Mouse (Mus musculus): ENCODE results near the gene Nos1ap.

Nos1ap gene

DNA sequence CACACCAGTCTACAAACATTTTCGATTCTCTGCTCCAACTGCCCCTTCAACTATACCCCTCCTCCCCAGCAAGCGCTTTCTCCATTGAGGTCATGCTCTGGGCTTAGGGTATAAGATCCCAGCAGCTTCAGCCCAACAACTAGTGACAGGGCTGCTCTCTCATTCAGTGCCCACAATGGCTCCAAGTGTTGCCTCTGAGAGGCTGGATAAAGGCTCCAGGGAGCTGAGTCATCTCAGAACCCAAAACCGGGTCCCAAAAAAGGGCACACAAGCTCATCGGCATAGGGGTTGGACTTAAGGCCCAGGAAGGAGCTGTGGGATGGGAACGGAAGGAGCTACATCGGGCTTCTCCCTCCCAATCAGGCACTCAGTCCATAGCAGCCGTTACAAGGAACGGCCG lies 288.0 kb downstream of the Nos1ap start:
- DNase-seq (ENCODE audit: low read depth, low spot score), result no peak

DNA sequence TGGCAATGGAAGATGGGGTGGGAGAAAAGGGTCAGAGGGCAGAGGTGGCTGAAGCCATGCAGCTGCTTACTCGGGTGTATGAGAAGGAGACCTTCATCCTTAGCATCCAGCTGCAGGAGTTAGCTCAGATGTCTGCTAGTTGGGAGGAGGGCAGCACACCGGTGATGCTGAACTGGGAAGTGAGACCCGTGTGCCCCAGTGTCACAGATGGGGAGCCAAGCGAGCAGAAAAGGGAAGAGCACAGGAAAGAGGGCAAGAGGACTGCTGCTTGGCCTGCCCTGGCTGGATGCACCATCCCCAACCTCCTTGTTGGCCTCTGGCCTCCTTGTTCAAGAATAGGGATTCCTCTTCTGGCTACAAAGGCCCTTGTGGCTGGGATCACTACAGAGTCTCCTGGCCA lies 290.2 kb downstream of the Nos1ap start:
- no peak for DNase-seq (ENCODE audit: low read depth, low spot score)

DNA sequence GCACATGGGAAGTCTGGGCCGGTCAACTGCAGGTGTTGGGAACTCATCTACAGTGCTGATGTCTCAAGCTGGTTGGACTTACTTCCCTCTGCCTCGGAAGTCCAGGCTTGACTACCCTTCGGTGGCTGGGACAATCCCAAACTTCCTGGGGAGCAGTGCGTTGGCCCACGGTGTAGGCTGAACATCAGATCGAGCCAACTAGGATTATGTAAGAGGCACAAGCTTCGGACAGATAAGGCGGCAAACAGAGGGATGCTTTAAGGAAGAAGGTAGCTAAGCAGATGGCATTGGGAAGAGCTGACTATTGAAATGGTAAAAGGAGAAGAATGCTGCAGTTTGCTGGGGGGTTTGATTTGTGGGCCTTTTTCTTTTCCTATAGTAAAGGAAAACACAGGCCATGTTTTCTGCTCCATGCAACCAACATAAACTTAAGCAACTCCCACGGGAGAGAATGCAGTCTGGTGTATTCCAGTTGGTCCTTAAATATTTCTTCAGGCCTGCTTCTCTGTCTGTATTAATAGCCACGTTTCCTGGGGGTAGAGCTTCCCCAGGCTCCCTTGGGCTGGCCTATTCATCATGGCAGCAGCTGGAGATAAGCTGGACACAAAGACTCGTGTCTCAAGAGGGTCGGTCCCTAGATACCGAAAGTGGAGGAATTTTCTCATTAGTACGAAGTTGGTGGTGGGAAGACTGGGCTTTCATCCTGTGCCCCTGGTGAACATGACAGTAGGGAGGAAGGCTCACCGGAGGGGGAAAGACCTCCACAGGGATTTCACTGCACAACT lies 294.7 kb downstream of the Nos1ap start:
- DNase-seq (ENCODE audit: low read depth, low spot score), result no peak

DNA sequence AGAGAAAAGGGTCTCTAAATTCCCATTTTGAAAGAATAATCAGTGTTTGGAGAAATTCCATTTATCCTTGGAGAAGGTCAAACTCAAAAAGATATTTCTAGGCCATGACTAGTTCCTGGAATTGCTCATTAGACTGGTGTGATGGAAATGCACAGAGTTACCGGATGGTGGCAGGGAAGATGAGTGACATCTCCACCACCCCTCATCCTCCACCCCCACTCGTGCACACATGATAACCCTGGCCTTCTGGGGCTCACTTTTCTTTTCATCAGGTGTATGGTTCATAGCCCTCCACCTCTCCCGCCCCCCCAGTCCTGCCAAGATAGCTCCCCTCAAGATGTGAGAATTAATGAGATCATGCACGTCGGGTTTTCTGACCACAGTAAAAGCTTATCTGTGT lies 296.4 kb downstream of the Nos1ap start:
- no peak for DNase-seq (ENCODE audit: low read depth, low spot score)

DNA sequence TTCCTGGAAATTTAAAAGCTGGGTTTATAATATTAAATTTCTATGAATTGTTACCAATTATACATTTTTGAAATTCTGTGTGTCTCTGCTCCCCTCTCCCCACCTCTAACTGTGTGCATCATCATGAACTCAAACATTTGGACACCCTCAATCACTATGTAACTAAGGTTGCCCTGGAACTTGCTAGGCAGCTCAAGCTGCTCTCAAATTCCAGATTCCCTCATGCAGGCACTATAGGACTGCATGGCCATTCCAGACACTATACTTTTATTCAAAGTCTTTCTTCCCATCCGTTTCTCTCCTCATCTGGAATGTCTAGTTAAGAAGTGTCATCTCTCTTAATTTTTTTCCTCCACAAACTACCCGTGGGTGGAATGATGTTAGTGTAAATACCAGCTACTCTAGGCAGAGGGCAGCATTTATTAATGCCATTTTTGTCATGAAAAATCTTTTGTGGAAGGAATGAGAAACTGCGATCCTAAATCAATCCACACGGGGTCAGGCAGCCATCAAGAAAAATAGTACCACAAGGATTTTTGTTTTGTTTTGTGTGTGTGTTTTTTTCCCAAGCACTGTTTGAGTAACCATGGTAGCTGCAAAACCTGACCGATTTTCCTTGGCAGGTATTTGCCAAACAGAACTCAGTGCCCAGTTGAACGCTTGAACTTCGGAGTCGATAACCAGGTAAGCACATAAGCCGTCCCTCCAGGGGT lies 297.3 kb downstream of the Nos1ap start:
- no peak for DNase-seq (ENCODE audit: low read depth, low spot score)

DNA sequence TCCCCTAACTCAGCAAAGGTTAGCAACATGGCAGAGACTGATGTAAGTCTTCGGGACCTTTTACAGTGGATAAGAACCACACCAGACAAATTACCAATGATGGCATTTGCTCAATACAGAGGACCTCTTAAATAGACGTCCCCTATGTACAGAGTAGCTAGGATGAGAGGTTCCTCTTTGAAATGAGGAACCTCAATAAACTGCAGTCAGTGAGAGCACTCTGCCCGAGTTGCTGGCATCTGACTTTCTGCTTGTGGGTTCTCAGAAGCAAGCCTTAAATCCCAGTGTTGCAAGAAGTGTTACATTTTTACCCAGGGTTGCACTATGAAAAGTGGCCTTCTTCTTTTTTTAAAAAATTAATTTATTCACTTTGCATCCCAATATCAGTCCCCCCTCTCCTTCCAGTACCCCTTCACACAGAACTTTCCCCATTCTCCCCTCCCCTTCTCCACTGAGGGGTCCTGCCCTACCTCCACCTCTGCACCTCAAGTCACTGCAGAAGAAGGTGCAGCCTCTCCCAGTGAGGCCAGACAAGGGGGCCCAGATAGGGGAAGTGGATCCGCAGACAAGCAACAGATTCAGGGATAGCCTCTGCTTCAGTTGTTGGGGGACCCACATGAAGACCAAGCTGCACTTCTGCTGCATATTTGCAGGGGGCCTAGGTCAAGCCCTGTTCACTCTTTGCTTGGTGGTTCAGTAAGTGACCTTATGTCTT lies 307.1 kb downstream of the Nos1ap start:
- DNase-seq (ENCODE audit: low read depth, low spot score), result no peak

DNA sequence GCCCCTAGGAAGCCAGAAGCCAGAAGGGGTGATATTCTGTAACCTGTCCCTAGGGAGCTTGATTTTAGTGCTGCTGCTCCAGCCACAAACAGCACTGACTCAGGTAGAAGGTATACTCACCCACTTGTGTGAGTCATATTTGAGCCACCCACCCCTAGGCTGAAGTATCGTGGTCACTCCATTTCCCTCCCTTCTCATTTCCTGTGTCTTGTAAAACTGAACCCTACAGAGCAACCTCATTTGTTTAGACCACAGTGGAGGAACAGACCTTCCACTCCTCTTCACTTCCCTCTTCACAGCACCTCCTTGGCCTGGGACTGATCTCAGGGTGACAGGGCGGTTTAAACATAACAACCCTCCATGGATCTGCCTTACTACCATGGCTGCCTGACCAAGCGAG lies 312.6 kb downstream of the Nos1ap start, which contains the start of gene Sh2d1b1:
Gene Sh2d1b1 (plus strand): TSS at position 305 of the 400 bp plus-strand sequence.
- no peak for DNase-seq (ENCODE audit: low read depth, low spot score)

DNA sequence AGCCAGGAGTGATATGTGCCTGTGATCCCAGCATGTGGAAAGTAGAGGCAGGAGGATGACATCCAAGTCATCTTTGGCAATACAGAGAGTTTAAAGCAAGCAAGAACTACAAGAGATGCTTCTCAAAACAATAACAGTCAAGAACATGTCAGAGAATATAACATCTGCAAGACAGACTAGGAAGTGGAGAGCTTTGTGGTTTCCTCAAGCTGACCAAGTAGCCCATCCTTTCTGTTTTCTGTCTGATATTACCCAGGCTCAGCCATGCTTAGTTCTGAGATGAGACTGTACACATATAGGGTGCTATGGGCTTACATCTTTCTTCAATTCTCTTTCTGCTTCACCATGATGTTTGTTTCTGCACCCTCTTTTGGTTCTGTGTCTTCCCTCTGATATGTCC lies 316.4 kb downstream of the Nos1ap start:
- DNase-seq (ENCODE audit: low read depth, low spot score), result no peak

DNA sequence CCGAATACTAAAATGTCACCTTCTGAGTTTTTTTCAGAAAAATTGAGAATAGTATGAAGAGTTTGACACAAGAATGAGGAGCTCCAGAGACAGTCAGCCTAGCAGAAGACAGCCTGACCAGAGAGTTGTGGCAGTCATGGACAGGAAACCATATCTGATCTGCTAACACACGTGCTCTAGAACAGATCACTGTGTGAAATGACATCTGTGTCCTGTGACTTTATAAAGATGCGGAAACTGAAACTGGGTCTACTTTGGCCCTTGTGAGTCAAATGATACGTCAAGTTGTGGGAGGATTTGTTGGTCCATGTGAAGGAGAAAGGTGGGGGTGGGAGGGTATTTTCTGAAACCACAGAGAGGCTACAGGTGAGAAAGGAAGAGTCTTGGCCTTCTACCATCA lies 319.0 kb downstream of the Nos1ap start:
- DNase-seq (ENCODE audit: low read depth, low spot score), result no peak

DNA sequence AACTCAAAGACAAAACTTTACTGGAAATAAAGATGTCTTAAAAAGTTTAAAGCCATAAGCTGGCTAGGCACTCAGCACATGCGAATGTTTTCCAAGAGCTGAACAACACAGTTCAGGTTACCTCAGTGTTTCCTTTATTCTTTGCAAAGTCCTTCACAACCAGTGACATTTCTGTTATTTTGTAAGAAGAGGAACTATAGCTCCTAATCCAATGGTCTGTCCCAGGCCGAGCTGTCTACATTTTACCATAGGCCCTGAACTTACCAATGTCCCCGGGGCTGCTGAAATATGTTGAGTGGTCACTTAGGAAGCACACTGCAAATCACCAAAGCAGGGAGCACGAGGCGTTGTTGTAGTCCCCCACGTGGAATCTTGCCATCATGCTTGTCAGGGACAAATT lies 319.4 kb downstream of the Nos1ap start:
- no peak for DNase-seq (ENCODE audit: low read depth, low spot score)

DNA sequence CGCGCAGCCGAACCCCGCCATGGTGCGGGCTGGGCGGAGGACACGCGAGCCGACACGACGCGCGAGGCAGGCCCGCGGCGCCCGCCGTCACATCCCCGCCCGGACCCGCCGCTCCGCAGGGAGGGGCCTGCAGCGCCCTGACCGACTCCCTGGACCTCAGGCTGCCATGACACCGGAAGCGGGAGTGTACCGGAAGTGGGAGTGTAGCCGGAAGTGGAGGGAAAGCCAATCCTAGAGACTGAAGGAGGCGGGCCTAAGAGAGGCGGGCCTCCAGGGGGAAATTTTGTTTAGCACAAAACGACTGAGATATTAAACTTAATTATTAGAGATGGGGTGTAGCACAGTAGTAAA lies 334.1 kb downstream of the Nos1ap start:
- peak; percentile 71 for DNase-seq (ENCODE audit: low read depth, low spot score)

DNA sequence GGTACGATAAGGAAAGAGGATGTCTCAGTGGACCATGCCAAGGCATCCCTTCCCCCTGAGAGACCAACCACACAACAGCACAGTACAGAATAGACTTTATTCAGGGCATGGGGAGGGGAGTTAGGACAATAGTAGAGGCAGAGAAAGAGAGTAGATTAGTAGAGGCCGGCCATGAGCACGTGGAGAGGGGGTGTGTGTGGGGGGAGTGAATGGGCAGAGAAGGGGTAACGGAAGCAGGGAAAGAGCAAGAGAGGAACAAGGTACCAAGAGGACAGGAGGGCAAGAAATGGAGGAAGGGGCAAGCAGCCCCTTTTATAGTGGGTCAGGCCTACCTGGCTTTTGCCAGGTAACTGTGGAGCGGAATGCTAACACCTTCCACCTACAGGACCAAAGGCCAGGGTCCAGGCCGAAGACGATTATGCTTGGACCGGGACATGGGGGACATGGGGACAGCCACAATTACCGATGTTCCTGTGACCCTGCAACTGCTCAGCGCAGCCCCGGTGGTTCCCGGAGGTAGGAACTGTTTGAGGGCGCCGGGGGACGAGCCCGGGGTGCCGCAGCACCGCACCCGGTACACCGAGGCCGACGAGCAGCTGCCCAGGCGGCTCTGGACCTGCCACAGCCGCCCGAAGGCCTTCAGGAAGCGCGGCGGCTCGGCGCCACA lies 334.6 kb downstream of the Nos1ap start:
- no peak for DNase-seq (ENCODE audit: low read depth, low spot score)

Data from skeletal muscle tissue, adult 2 months (tissue).